Mouse (Mus musculus): ENCODE measurements around the gene Olfr153. TPM values are rescaled to one million over a fixed set of nuclear protein-coding genes. Genes with fewer than 3 reads are reported as not detected.

Olfr153 gene
- polyA plus RNA-seq (2012; rRNA removed) = not detected in 2 replicates

GRCm38 (mm10) chr2:87531496-87531895 lies at the start of gene Olfr153:
Gene Olfr153 (plus strand): TSS chr2:87531796.

GRCm38 (mm10) chr2:87496993-87497392 lies 34.6 kb upstream of the Olfr153 start, which contains the start of gene Pramel7:
Gene Pramel7 (minus strand): TSS chr2:87497093.

GRCm38 (mm10) chr2:87506265-87506664 lies 25.3 kb upstream of the Olfr153 start, which contains the start of gene Pramel6:
Gene Pramel6 (plus strand): TSS chr2:87506565.

GRCm38 (mm10) chr2:87545442-87545841 lies 13.8 kb downstream of the Olfr153 start, which contains the start of gene Olfr1128:
Gene Olfr1128 (minus strand): TSS chr2:87545542.

GRCm38 (mm10) chr2:87573602-87574001 lies 42.0 kb downstream of the Olfr153 start, which contains the start of gene Olfr1129:
Gene Olfr1129 (plus strand): TSS chr2:87573902.

Other genes with a start within 250 kb of the Olfr153 start
- gene Olfr1118, start 224.2 kb upstream of the Olfr153 start, polyA plus RNA-seq (2012; rRNA removed) = not detected in 2 replicates
- gene Olfr1120, start 177.0 kb upstream of the Olfr153 start, polyA plus RNA-seq (2012; rRNA removed) = not detected in 2 replicates
- gene Olfr1121, start 161.9 kb upstream of the Olfr153 start, polyA plus RNA-seq (2012; rRNA removed) = not detected in 2 replicates
- not detected in 2 replicates for gene Olfr1122, start 145.9 kb upstream of the Olfr153 start, polyA plus RNA-seq (2012; rRNA removed)
- not detected in 2 replicates for gene Olfr1123, start 115.2 kb upstream of the Olfr153 start, polyA plus RNA-seq (2012; rRNA removed)
- gene Olfr1124, start 101.5 kb upstream of the Olfr153 start, polyA plus RNA-seq (2012; rRNA removed) = not detected in 2 replicates
- gene Olfr1126, start 77.8 kb upstream of the Olfr153 start, polyA plus RNA-seq (2012; rRNA removed) = not detected in 2 replicates
- gene Pramel7, start 34.7 kb upstream of the Olfr153 start, polyA plus RNA-seq (2012; rRNA removed) = not detected in 2 replicates
- gene Pramel6, start 25.2 kb upstream of the Olfr153 start, polyA plus RNA-seq (2012; rRNA removed) = not detected in 2 replicates
- not detected in 2 replicates for gene Olfr1128, start 13.7 kb downstream of the Olfr153 start, polyA plus RNA-seq (2012; rRNA removed)
- not detected in 2 replicates for gene Olfr1129, start 42.1 kb downstream of the Olfr153 start, polyA plus RNA-seq (2012; rRNA removed)
- not detected in 2 replicates for gene Olfr1130, start 74.4 kb downstream of the Olfr153 start, polyA plus RNA-seq (2012; rRNA removed)
- not detected in 2 replicates for gene Olfr1131, start 95.3 kb downstream of the Olfr153 start, polyA plus RNA-seq (2012; rRNA removed)
- not detected in 2 replicates for gene Olfr1132, start 105.7 kb downstream of the Olfr153 start, polyA plus RNA-seq (2012; rRNA removed)
- gene Olfr1133, start 115.6 kb downstream of the Olfr153 start, polyA plus RNA-seq (2012; rRNA removed) = not detected in 2 replicates
- gene Olfr1134, start 126.7 kb downstream of the Olfr153 start, polyA plus RNA-seq (2012; rRNA removed) = not detected in 2 replicates
- not detected in 2 replicates for gene Olfr1135, start 141.9 kb downstream of the Olfr153 start, polyA plus RNA-seq (2012; rRNA removed)
- not detected in 2 replicates for gene Olfr1136, start 162.2 kb downstream of the Olfr153 start, polyA plus RNA-seq (2012; rRNA removed)
- not detected in 2 replicates for gene Olfr1137, start 181.4 kb downstream of the Olfr153 start, polyA plus RNA-seq (2012; rRNA removed)
- not detected in 2 replicates for gene Olfr1138, start 208.2 kb downstream of the Olfr153 start, polyA plus RNA-seq (2012; rRNA removed)
- gene Olfr1140, start 212.0 kb downstream of the Olfr153 start, polyA plus RNA-seq (2012; rRNA removed) = not detected in 2 replicates
- gene Olfr1141, start 222.2 kb downstream of the Olfr153 start, polyA plus RNA-seq (2012; rRNA removed) = not detected in 2 replicates
- gene Olfr152, start 247.7 kb downstream of the Olfr153 start, polyA plus RNA-seq (2012; rRNA removed) = not detected in 2 replicates